Mouse (Mus musculus) ES-E14 (cell line): ENCODE data around the gene Noc3l.

Experiments used
- CHD2 ChIP-seq: IDR thresholded peaks from 2 replicates; pipeline ENCODE4 v1.6.1; 2014; ENCODE audit warnings: mild to moderate bottlenecking, low read depth, low read length, inconsistent platforms
- ZNF384 ChIP-seq: IDR thresholded peaks from 2 replicates; pipeline ENCODE4 v1.6.1; 2012; ENCODE audit warnings: low read depth, low read length, inconsistent platforms

- TF ChIP-seq ZNF384, result no peak
- no peak for TF ChIP-seq CHD2
Observed at GRCm38 (mm10) chr19:38836084-38836437, 17.0 kb upstream of the Noc3l start.
